Mouse (Mus musculus) intestine, embryonic 14.5 days (tissue): ENCODE data around the gene Lmo3. TPM values are rescaled to one million over a fixed set of nuclear protein-coding genes. Genes with fewer than 3 reads are reported as not detected.

Experiments
- ATAC-seq: fragments of 200-750 bp; cut with Nextera tagmentation; replicated peaks from 2 replicates; pipeline ENCODE4 v1.8.0; 2017; ENCODE audit warnings: low read depth, moderate number of reproducible peaks, moderate TSS enrichment, moderate library complexity; ENCODE audit not compliant: low FRiP score, low TSS enrichment
- DNase-seq: peaks from one replicate; pipeline ENCODE4 v3.0.0-alpha.2; 2018; ENCODE audit warnings: low spot score
- H3K27ac ChIP-seq: fragments of 300-500 bp; sonication (generic); 2 replicates; pipeline ENCODE4 v1.5.1; 2014; ENCODE audit warnings: low read depth, mild to moderate bottlenecking, control low read depth
- H3K27me3 ChIP-seq: fragments of 300-500 bp; sonication (generic); replicated peaks from 2 replicates; pipeline ENCODE4 v1.6.1; 2014; ENCODE audit warnings: low read length, control low read depth; ENCODE audit not compliant: control insufficient read depth, insufficient read depth
- H3K36me3 ChIP-seq: fragments of 300-500 bp; sonication (generic); 2 replicates; pipeline ENCODE4 v1.6.1; 2014; ENCODE audit warnings: low read length, control low read depth; ENCODE audit not compliant: control insufficient read depth, insufficient read depth
- H3K4me1 ChIP-seq: fragments of 300-500 bp; sonication (generic); replicated peaks from 2 replicates; pipeline ENCODE4 v1.6.1; 2014; ENCODE audit warnings: low read length, control low read depth, mixed read lengths; ENCODE audit not compliant: control insufficient read depth, insufficient read depth
- H3K4me2 ChIP-seq: fragments of 300-500 bp; sonication (generic); 2 replicates; pipeline ENCODE4 v1.6.1; 2014; ENCODE audit warnings: low read length
- H3K4me3 ChIP-seq: fragments of 300-500 bp; sonication (generic); 2 replicates; pipeline ENCODE4 v1.5.1; 2014; ENCODE audit warnings: low read depth, low read length, control low read depth, mixed read lengths
- H3K9ac ChIP-seq: fragments of 300-500 bp; sonication (generic); 2 replicates; pipeline ENCODE4 v1.6.1; 2014; ENCODE audit warnings: mild to moderate bottlenecking, low read length
- H3K9me3 ChIP-seq: fragments of 300-500 bp; sonication (generic); 2 replicates; pipeline ENCODE4 v1.6.1; 2016; ENCODE audit warnings: low read length, control low read depth; ENCODE audit not compliant: control insufficient read depth
- WGBS: fragments of 180-500 bp; shearing (Covaris S2); extraction: QIAGEN DNeasy Blood & Tissue Kit; methylation state at CpG from one replicate; pipeline ENCODE4 v1.1.7; 2014; 5-methylcytosine and 5-hydroxymethylcytosine counted together
- polyA plus RNA-seq: library from polyadenylated mRNA; unstranded; fragments of >200 nt; fragmentation: Nextera tagmentation; extraction: Ambion mirVana; gene quantifications from 2 replicates; pipeline ENCODE4 v1.2.1, GENCODE M21; 2014

Gene Lmo3
- polyA plus RNA-seq, 1 experiment from 2014 or later: 10.5 TPM

GRCm38 (mm10) chr6:138420536-138420891, 161.3 kb downstream of the Lmo3 start:
- peaks cover 6% of the 10 kb centered on the region; the same call in 1 of the 2 replicates for H3K4me1 ChIP-seq
- H3K36me3 ChIP-seq: no peaks in the 10 kb centered on the region
- ATAC-seq: no peak
- H3K4me2 ChIP-seq: peak overlapping the region; percentile 74
- H3K27me3 ChIP-seq: peaks cover 11% of the 10 kb centered on the region; the same call in 1 of the 2 replicates
- no peak for DNase-seq
- no peak overlapping the region for H3K27ac ChIP-seq
- no peak overlapping the region for H3K9ac ChIP-seq
- H3K9me3 ChIP-seq: no peaks in the 10 kb centered on the region
- WGBS: 7% methylated on average over 3 of the region's 3 CpGs
- H3K4me3 ChIP-seq: peak overlapping the region; percentile 42

- Histone ChIP-seq H3K27me3 (0 out of 2 replicates have a peak, but pooled peaks cover 11% of the 10 kb centered on the region), H3K36me3 (no peaks in the 10 kb centered on the region), H3K27ac (no peak overlapping the region), H3K4me2 (peak overlapping the region; percentile 74), H3K9me3 (no peaks in the 10 kb centered on the region), H3K4me1 (peaks cover 6% of the 10 kb centered on the region; the same call in 1 of the 2 replicates), H3K4me3 (peak overlapping the region; percentile 42), H3K9ac (no peak overlapping the region)
- ATAC-seq (no peak; the same call in 1 of the 2 replicates), DNase-seq (no peak)
- 56% methylated on average over 8 of the region's 8 CpGs for WGBS
Measured at GRCm38 (mm10) chr6:138419871-138420535, 161.8 kb downstream of the Lmo3 start.

GRCm38 (mm10) chr6:138412075-138412474, 169.7 kb downstream of the Lmo3 start:
- Histone ChIP-seq H3K27me3 (no peaks in the 10 kb centered on the region), H3K9me3 (no peaks in the 10 kb centered on the region), H3K4me2 (no peak overlapping the region), H3K4me3 (no peak overlapping the region), H3K27ac (no peak overlapping the region), H3K36me3 (no peaks in the 10 kb centered on the region), H3K9ac (no peak overlapping the region), H3K4me1 (no peaks in the 10 kb centered on the region)
- no peak for ATAC-seq
- no peak for DNase-seq
- WGBS: 85% methylated on average over 3 of the region's 3 CpGs

- DNase-seq: no peak
- 64% methylated on average over 6 of the region's 6 CpGs for whole genome bisulfite sequencing
- no peaks in the 10 kb centered on the region for H3K27me3 ChIP-seq
- H3K36me3 ChIP-seq: no peaks in the 10 kb centered on the region
- H3K4me2 ChIP-seq: no peak overlapping the region
- no peak overlapping the region for H3K9ac ChIP-seq
- no peak overlapping the region for H3K4me3 ChIP-seq
- no peaks in the 10 kb centered on the region for H3K9me3 ChIP-seq
- no peaks in the 10 kb centered on the region for H3K4me1 ChIP-seq
- ATAC-seq: no peak
- no peak overlapping the region for H3K27ac ChIP-seq
Measured at GRCm38 (mm10) chr6:138402031-138402430, 179.7 kb downstream of the Lmo3 start.

- no peaks in the 10 kb centered on the region for H3K36me3 ChIP-seq
- no peak for ATAC-seq
- H3K4me1 ChIP-seq: no peaks in the 10 kb centered on the region
- H3K27me3 ChIP-seq: no peaks in the 10 kb centered on the region
- H3K4me3 ChIP-seq: no peak overlapping the region
- no peak overlapping the region for H3K27ac ChIP-seq
- H3K9ac ChIP-seq: no peak overlapping the region
- no peak overlapping the region for H3K4me2 ChIP-seq
- DNase-seq: no peak
- WGBS: 88% methylated on average over 1 of the region's 1 CpGs
- H3K9me3 ChIP-seq: no peaks in the 10 kb centered on the region
Measured at GRCm38 (mm10) chr6:138398836-138399235, 182.9 kb downstream of the Lmo3 start.

- Histone ChIP-seq H3K4me1 (no peaks in the 10 kb centered on the region), H3K4me3 (no peak overlapping the region), H3K9me3 (no peaks in the 10 kb centered on the region), H3K27me3 (no peaks in the 10 kb centered on the region), H3K4me2 (no peak overlapping the region), H3K36me3 (no peaks in the 10 kb centered on the region), H3K27ac (no peak overlapping the region), H3K9ac (no peak overlapping the region)
- DNase-seq (no peak), ATAC-seq (no peak)
- 80% methylated on average over 5 of the region's 5 CpGs for WGBS
Measured at GRCm38 (mm10) chr6:138391085-138391484, 190.7 kb downstream of the Lmo3 start.

GRCm38 (mm10) chr6:138388168-138388936, 193.4 kb downstream of the Lmo3 start:
- Histone ChIP-seq H3K4me1 (no peaks in the 10 kb centered on the region), H3K36me3 (no peaks in the 10 kb centered on the region), H3K4me3 (no peak overlapping the region), H3K27ac (no peak overlapping the region), H3K4me2 (no peak overlapping the region), H3K27me3 (no peaks in the 10 kb centered on the region), H3K9me3 (no peaks in the 10 kb centered on the region), H3K9ac (no peak overlapping the region)
- DNase-seq (no peak), ATAC-seq (no peak)
- 85% methylated on average over 18 of the region's 18 CpGs for WGBS

GRCm38 (mm10) chr6:138383208-138383607, 198.6 kb downstream of the Lmo3 start:
- WGBS: 83% methylated on average over 1 of the region's 1 CpGs
- no peaks in the 10 kb centered on the region for H3K27me3 ChIP-seq
- DNase-seq: no peak
- H3K4me3 ChIP-seq: no peak overlapping the region
- no peaks in the 10 kb centered on the region for H3K4me1 ChIP-seq
- H3K4me2 ChIP-seq: no peak overlapping the region
- no peak for ATAC-seq
- no peaks in the 10 kb centered on the region for H3K36me3 ChIP-seq
- no peak overlapping the region for H3K27ac ChIP-seq
- no peak overlapping the region for H3K9ac ChIP-seq
- no peaks in the 10 kb centered on the region for H3K9me3 ChIP-seq
